ENCODE assay signal across 7 mouse cellular contexts in genomic region chr13:62469947-62470346, GRCm38 (mm10). TPM values are rescaled to one million over a fixed set of nuclear protein-coding genes. Genes with fewer than 3 reads are reported as not detected.
A peak's percentile ranks its signal among the peaks of the same experiment; 100 is the strongest.
DNase-seq lines count a peak whose midpoint lies in the region; ATAC-seq and TF ChIP-seq lines count a peak whose summit lies in the region.
"Not testable (repeated sequence)": the region's sequence is repeated elsewhere in the genome, so short reads cannot be mapped to it uniquely, and the experiment has no call there.

No protein-coding gene starts in this region.

- not testable (repeated sequence) for H3K36me3 ChIP-seq in embryonic facial prominence, embryonic 11.5 days (replicated peaks; ENCODE audit: control insufficient read depth, insufficient read depth, low read depth, low read length); hindbrain, embryonic 14.5 days (replicated peaks; ENCODE audit: control insufficient read depth, insufficient read depth); spleen, adult 2 months (ENCODE audit: control insufficient read depth, insufficient read depth, low read length)

- ATAC-seq in embryonic facial prominence, embryonic 11.5 days (replicated peaks; ENCODE audit: insufficient number of reproducible peaks, low FRiP score, low TSS enrichment, low read depth); hindbrain, embryonic 14.5 days (ENCODE audit: low FRiP score): not testable (repeated sequence)
- peak; percentile 72 for ATAC-seq in megakaryocyte, adult 5-6 weeks (ENCODE audit: poor library complexity, severe bottlenecking)

- H3K27me3 ChIP-seq in embryonic facial prominence, embryonic 11.5 days (ENCODE audit: control insufficient read depth, insufficient read depth, low read length); hindbrain, embryonic 14.5 days (ENCODE audit: control insufficient read depth, insufficient read depth, low read length); spleen, adult 2 months (ENCODE audit: control insufficient read depth, insufficient read depth, low read length): not testable (repeated sequence)

- H3K27ac ChIP-seq in bone marrow, adult 2 months (ENCODE audit: control insufficient read depth, insufficient read depth, low read depth, low read length, poor library complexity); embryonic facial prominence, embryonic 11.5 days (replicated peaks; ENCODE audit: low read depth, low read length); hindbrain, embryonic 14.5 days; left cerebral cortex, adult 2 months; spleen, adult 2 months (ENCODE audit: insufficient read depth, low read length): not testable (repeated sequence)

- H3K4me2 ChIP-seq in embryonic facial prominence, embryonic 11.5 days (ENCODE audit: low read depth, low read length); hindbrain, embryonic 14.5 days (replicated peaks): not testable (repeated sequence)

- H3K4me1 ChIP-seq in bone marrow, adult 2 months (ENCODE audit: control insufficient read depth, insufficient read depth, low read length); embryonic facial prominence, embryonic 11.5 days (ENCODE audit: control insufficient read depth, insufficient read depth, low read length); hindbrain, embryonic 14.5 days (replicated peaks; ENCODE audit: control insufficient read depth, insufficient read depth, low read length); spleen, adult 2 months (ENCODE audit: control insufficient read depth, insufficient read depth, insufficient read length): not testable (repeated sequence)

- H3K4me3 ChIP-seq in bone marrow, adult 2 months (replicated peaks; ENCODE audit: control insufficient read depth, low read depth, low read length); embryonic facial prominence, embryonic 11.5 days (ENCODE audit: low read depth, low read length); hindbrain, embryonic 14.5 days (replicated peaks; ENCODE audit: low read length); left cerebral cortex, adult 2 months; spleen, adult 2 months (ENCODE audit: extremely low read depth, insufficient read depth, insufficient read length): not testable (repeated sequence)

- H3K9ac ChIP-seq in embryonic facial prominence, embryonic 11.5 days (replicated peaks; ENCODE audit: low read length); hindbrain, embryonic 14.5 days: not testable (repeated sequence)

- DNase-seq in ES-CJ7 (ENCODE audit: low read depth, low spot score), result peak; percentile 87
- DNase-seq in embryonic facial prominence, embryonic 11.5 days (ENCODE audit: low spot score), result peak; percentile 38
- peak; percentile 38 for DNase-seq in hindbrain, embryonic 14.5 days (ENCODE audit: low spot score)
- not testable (repeated sequence) for DNase-seq in left cerebral cortex, adult 2 months (ENCODE audit: extremely low spot score in 1 of 2, low spot score in 2 of 2)
- DNase-seq in spleen, adult 2 months (ENCODE audit: low read depth in 1 of 2, low spot score in 2 of 2), result peak; percentile 14 to 47

- peak; percentile 35; the same call in 1 of the 2 replicates for TF ChIP-seq CTCF in bone marrow, adult 2 months (IDR thresholded peaks at IDR 0.05; ENCODE audit: control insufficient read depth, insufficient read depth, low read length)
- peak; percentile 55 for TF ChIP-seq CTCF in left cerebral cortex, adult 2 months (IDR thresholded peaks at IDR 0.05)
- TF ChIP-seq CTCF in spleen, adult 2 months (IDR thresholded peaks at IDR 0.05; ENCODE audit: extremely low read depth, insufficient read depth, insufficient read length, insufficient replicate concordance), result not testable (repeated sequence)

- intact Hi-C loops in left cerebral cortex, adult 2 months (cut with DNase I), result loop anchor here (5.0 kb wide), 1 partner anchor 382 kb away; no protein-coding TSS in a partner anchor

- not testable (repeated sequence) for TF ChIP-seq POLR2A in bone marrow, adult 2 months (IDR thresholded peaks at IDR 0.05; ENCODE audit: borderline replicate concordance, control insufficient read depth, low read depth, low read length); spleen, adult 2 months (IDR thresholded peaks at IDR 0.05; ENCODE audit: low read depth, low read length)

- not testable (repeated sequence) for H3K9me3 ChIP-seq in embryonic facial prominence, embryonic 11.5 days (replicated peaks; ENCODE audit: control insufficient read depth, low read length); hindbrain, embryonic 14.5 days (ENCODE audit: control insufficient read depth, low read length)

RNA-seq across cellular contexts. Expression of gene Gm49359, which starts 3.3 kb away (rescaled TPM):
- 0.97 and 4.9 TPM in 2 replicates for polyA plus RNA-seq in bone marrow, adult 2 months (2011; ENCODE audit: insufficient read depth, insufficient read length, low replicate concordance, missing spikeins)
- polyA plus RNA-seq in embryonic facial prominence, embryonic 11.5 days (2014; fragmentation: Nextera tagmentation; extraction: Ambion mirVana), result 10.6 and 12.5 TPM in 2 replicates
- 13.9 and 14.0 TPM in 2 replicates for polyA plus RNA-seq in hindbrain, embryonic 14.5 days (2014; fragmentation: Nextera tagmentation; extraction: Ambion mirVana)
- 10 to 100 TPM; 13.4 to 13.6 TPM for total RNA-seq in left cerebral cortex, adult 2 months (2021)
- 14.8 and 15.0 TPM in 2 replicates for total RNA-seq in megakaryocyte, adult 5-6 weeks (2015)
- total RNA-seq in megakaryocyte, adult 5-6 weeks (2017), result 13.8 and 14.8 TPM in 2 replicates
- polyA plus RNA-seq in spleen, adult 2 months (2012; rRNA removed), result 0.36 and 1.0 TPM in 2 replicates
